Mouse (Mus musculus) stomach, postnatal 0 days (tissue): ENCODE data around the gene Ifitm10.

Experiments
- CTCF ChIP-seq: IDR thresholded peaks from 2 replicates; pipeline ENCODE4 v1.5.1; 2016; ENCODE audit warnings: antibody characterized with exemption, low read depth, mild to moderate bottlenecking, moderate library complexity
- EP300 ChIP-seq: optimal IDR thresholded peaks from 2 replicates; pipeline ENCODE3; 2016; ENCODE audit warnings: antibody characterized with exemption

- TF ChIP-seq CTCF (no peak), EP300 (no peak)
Measured at GRCm38 (mm10) chr7:142375261-142375724, 1.7 kb upstream of the Ifitm10 start.
